Mouse (Mus musculus): ENCODE measurements around the gene Hoxa10. TPM values are rescaled to one million over a fixed set of nuclear protein-coding genes. Genes with fewer than 3 reads are reported as not detected.

Gene Hoxa10
- polyA plus RNA-seq, 1 experiment: 0.54 TPM

DNA sequence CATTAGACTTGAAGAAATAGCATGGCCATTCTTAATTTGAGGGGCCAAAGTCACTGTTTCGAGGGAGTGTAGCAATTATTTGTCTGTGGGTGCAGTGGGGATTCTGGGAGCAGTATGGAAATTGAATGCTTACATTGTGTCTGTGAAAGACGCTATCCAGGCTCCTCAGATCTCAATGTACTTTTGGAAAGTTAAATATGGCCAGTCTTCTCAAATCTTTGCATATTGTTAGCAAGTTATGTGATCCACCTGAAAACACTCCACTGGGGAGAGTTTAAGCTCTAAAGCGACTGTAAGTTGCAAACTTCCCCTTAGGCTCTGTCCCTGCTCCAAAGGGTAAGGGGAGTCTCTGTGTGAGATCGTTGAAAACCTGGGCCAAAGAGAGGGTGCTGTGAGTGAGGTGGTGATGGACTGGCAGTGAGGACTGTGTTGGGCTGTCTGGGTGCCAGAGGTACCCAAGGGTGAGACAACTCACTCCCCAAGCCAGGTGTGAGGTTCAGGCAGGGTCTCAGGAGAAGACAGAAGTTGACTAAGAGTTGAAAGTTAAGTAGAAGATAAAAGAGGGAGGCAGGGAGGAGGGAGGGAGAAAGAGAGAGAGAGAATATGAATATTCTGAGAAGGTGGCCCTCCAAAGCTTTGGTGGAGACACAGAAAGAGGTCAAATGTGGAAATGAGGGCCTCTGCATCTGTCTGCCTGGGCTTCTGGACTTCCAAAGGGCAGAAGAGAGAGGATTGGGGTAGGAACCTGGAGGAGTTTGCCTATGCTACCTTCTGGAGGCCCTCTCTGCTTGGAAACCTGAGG, 33.6 kb downstream of the Hoxa10 start:
- peaks cover under 1% of the 10 kb centered on the region for H3K4me1 ChIP-seq (ENCODE audit: control insufficient read depth, insufficient read depth, low read length)
- H3K27ac ChIP-seq (ENCODE audit: insufficient read depth, low read depth, low read length): no peak overlapping the region
- no peak for TF ChIP-seq POLR2A (IDR thresholded peaks at IDR 0.05; ENCODE audit: borderline replicate concordance, low read depth, low read length)
- no peak for TF ChIP-seq CTCF (IDR thresholded peaks at IDR 0.05; ENCODE audit: low read depth, low read length)
- no peak overlapping the region for H3K4me3 ChIP-seq (ENCODE audit: insufficient read depth, low read length)

DNA sequence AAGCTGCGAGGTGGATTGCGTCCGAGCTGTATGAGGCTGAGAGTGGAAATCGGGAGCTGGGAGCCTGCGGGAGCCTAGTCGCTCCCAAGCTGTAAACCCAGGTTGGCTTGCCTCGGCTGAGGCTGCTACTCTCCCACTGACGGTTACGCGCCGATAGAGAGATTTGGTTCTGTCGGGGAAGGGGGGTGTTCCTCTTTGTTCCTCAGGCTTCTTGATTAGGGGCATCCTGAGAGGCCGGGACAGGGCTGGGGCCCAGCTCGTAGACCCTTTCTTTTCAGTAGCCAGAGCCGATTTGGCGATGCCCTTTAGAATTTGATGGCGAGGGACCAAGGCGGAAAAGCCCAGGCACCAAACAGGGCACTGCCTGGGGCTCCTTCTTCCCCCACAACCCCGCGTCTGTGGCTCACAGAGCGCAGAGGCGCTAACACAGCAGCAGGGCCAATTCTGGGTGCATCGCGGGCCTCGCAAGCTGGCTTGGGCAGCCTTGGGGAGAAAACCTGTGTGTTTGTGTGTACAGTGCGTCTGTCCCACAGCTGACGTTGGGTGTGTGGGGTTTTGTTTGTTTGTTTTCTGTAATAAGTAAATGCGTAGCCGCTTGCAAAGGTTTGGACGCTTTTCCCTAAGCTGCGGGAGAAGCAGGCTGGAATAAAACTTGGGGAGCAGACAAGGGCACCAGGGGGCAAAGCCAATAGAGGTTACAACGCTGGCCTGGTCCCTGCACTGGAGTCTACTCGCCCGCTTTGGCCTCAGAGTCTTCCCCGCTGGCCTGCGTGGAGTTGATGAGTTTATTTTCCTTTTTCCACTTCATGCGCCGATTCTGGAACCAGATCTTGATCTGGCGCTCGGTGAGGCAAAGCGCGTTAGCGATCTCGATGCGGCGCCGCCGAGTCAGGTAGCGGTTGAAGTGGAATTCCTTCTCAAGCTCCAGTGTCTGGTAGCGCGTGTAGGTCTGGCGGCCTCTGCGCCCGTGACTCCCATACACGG, 34.7 kb downstream of the Hoxa10 start:
- TF ChIP-seq CTCF (IDR thresholded peaks at IDR 0.05; ENCODE audit: low read depth, low read length) (no peak), POLR2A (IDR thresholded peaks at IDR 0.05; ENCODE audit: borderline replicate concordance, low read depth, low read length) (no peak)
- Histone ChIP-seq H3K4me1 (ENCODE audit: control insufficient read depth, insufficient read depth, low read length) (no peaks in the 10 kb centered on the region), H3K27ac (ENCODE audit: insufficient read depth, low read depth, low read length) (no peak overlapping the region), H3K4me3 (ENCODE audit: insufficient read depth, low read length) (no peak overlapping the region)

DNA sequence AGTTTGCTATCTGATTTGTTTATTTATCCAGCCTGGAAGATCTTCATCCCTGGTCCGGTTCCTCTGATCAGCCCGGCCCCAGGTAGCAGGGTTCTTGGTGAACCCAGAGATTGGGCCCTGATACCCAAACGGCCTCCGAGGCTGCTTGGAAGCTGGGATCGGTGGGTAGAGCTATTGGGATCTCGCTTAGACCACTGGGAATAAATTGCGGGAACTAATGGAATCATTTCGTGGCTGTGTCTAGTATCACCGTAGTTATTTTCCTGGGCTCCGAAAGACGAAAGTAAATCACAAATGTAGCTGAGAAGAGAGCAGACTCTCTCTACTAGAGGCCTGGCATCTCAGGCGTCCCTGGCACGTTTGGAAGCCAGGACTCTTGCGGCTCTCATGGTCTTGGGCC, 35.4 kb downstream of the Hoxa10 start:
- H3K4me1 ChIP-seq (ENCODE audit: control insufficient read depth, insufficient read depth, low read length): no peaks in the 10 kb centered on the region
- no peak for TF ChIP-seq CTCF (IDR thresholded peaks at IDR 0.05; ENCODE audit: low read depth, low read length)
- no peak for TF ChIP-seq POLR2A (IDR thresholded peaks at IDR 0.05; ENCODE audit: borderline replicate concordance, low read depth, low read length)
- H3K27ac ChIP-seq (ENCODE audit: insufficient read depth, low read depth, low read length): no peak overlapping the region
- H3K4me3 ChIP-seq (ENCODE audit: insufficient read depth, low read length): no peak overlapping the region

DNA sequence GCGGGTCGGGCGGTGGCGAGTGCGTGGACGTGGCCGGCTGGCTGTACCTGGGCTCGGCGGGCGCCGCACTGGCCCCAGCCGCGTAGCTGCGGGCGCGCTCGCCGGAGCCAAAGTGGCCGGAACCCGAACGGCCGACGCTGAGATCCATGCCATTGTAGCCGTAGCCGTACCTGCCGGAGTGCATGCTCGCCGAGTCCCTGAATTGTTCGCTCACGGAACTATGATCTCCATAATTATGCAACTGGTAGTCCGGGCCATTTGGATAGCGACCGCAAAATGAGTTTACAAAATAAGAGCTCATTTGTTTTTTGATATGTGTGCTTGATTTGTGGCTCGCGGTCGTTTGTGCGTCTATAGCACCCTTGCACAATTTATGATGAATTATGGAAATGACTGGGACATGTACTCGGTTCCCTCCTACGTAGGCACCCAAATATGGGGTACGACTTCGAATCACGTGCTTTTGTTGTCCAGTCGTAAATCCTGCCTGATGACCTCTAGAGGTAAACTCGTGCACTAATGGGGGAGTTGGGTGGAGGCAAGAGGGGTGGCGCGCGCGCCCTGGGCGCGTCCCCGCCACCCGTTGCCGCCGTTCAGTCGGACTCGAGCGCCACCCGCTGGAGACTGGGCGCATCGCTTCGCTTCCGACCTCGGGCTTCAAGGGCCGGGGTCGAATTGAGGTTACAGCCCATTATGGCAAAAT, 36.5 kb downstream of the Hoxa10 start, which contains the start of gene Hoxa5:
TSS of gene Hoxa5 (minus strand) at position 538 of the 703 bp plus-strand sequence.
- Histone ChIP-seq H3K27ac (ENCODE audit: insufficient read depth, low read depth, low read length) (no peak within 1 kb of the TSS), H3K4me1 (ENCODE audit: control insufficient read depth, insufficient read depth, low read length) (no peaks in the 10 kb centered on the region), H3K4me3 (ENCODE audit: insufficient read depth, low read length) (no peak within 1 kb of the TSS)
- TF ChIP-seq CTCF (IDR thresholded peaks at IDR 0.05; ENCODE audit: low read depth, low read length) (no peak), POLR2A (IDR thresholded peaks at IDR 0.05; ENCODE audit: borderline replicate concordance, low read depth, low read length) (no peak)

DNA sequence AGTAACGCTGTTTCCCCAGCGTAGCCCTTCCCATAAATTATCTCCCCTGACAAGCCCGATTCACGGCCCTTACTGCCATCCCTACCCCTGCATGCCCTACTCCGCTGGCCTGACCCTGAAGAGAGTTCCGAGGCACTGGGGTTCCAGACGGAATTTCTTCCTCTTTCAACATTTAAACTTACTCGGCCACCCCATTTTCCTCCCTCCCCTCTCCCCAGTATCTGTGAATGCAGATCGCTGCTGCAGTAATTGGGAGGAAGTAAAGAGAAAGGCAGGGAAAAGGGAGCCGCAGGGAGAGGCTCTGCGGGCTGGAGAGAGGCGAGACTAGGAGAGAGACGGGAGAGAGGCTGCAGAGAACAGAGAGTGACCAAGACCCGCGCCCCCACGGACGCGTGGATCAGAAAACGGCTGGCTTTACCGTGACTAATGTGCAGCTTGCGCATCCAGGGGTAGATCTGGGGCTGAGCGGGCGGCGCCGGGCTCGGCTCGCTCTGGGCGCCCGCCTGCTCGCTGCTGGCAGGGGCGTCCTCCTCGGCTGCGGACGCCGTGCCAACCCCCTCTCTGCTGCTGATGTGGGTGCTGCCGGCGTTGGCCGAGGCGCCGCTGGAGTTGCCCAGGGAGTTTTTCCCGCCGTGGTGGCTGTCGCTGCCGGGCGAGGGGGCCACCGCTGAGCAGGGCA, 37.1 kb downstream of the Hoxa10 start:
- no peak overlapping the region for H3K27ac ChIP-seq (ENCODE audit: insufficient read depth, low read depth, low read length)
- TF ChIP-seq CTCF (IDR thresholded peaks at IDR 0.05; ENCODE audit: low read depth, low read length) (no peak), POLR2A (IDR thresholded peaks at IDR 0.05; ENCODE audit: borderline replicate concordance, low read depth, low read length) (no peak)
- no peak overlapping the region for H3K4me3 ChIP-seq (ENCODE audit: insufficient read depth, low read length)
- H3K4me1 ChIP-seq (ENCODE audit: control insufficient read depth, insufficient read depth, low read length): no peaks in the 10 kb centered on the region

DNA sequence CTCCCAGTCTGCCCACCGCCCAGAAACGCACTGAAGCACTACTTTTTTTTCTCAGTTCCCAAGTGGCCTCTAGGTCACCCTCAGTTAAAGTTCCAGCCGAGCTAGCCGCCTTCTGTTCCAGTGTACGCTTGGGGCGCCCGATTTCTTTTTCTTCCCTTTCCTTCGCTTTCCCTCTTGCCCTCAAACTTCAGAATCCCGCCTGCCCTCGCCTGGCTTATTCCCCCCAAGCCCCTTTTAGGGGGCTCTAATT, 37.6 kb downstream of the Hoxa10 start:
- Histone ChIP-seq H3K27ac (ENCODE audit: insufficient read depth, low read depth, low read length) (no peak overlapping the region), H3K4me1 (ENCODE audit: control insufficient read depth, insufficient read depth, low read length) (no peaks in the 10 kb centered on the region), H3K4me3 (ENCODE audit: insufficient read depth, low read length) (no peak overlapping the region)
- TF ChIP-seq POLR2A (IDR thresholded peaks at IDR 0.05; ENCODE audit: borderline replicate concordance, low read depth, low read length): no peak
- no peak for TF ChIP-seq CTCF (IDR thresholded peaks at IDR 0.05; ENCODE audit: low read depth, low read length)

DNA sequence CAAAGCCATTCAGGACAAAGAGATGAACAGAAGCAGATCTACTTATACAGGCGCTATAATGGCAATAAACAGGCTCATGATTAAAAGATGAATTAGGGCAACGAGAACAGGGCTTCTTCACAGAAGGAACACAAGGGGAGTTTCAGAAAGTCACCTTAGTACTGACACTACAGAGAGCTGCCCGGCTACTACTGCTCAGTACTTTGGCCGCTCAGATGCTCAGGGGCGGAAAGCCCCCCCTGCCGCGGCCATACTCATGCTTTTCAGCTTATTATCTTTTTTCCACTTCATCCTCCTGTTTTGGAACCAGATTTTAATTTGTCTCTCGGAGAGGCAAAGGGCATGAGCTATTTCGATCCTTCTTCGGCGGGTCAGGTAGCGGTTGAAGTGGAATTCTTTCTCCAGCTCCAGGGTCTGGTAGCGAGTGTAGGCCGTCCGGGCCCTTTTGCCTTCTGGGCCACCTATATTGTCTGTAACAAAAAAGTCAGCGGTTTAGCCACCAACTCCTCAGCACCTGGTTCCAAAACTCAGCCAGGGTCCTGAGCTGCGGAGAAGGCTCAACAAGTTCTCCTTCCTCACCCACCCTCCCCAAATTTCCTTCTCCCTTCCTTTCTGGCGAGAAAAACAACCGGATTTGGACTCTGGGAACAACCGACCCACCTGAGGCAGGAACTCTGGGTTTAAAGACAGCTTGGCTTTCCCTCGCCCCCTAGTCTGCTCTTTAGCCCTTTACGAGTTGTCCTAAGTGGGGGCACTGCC, 38.1 kb downstream of the Hoxa10 start:
- H3K4me1 ChIP-seq (ENCODE audit: control insufficient read depth, insufficient read depth, low read length): no peaks in the 10 kb centered on the region
- H3K4me3 ChIP-seq (ENCODE audit: insufficient read depth, low read length): no peak overlapping the region
- no peak overlapping the region for H3K27ac ChIP-seq (ENCODE audit: insufficient read depth, low read depth, low read length)
- no peak for TF ChIP-seq CTCF (IDR thresholded peaks at IDR 0.05; ENCODE audit: low read depth, low read length)

DNA sequence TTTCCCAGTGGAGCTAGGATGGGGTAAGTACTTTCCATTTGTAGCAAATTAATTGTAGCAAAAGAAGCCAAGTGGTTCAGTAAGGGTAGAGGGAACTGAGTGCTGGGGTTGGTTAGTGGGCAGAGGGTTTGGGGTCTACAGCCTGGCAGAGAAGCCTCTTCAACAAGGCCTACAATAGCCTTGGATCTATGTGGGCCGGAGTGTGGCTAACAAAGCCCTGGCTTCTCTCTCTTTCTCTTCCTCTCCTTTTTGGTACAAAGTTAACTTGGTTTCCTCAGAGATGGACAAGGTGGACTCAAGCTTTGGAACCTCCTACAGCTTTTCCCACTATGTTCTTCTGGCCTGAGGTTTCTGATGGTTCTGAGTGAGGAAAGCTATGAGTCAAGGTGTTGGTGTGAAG, 39.4 kb downstream of the Hoxa10 start:
- TF ChIP-seq CTCF (IDR thresholded peaks at IDR 0.05; ENCODE audit: low read depth, low read length) (no peak), POLR2A (IDR thresholded peaks at IDR 0.05; ENCODE audit: borderline replicate concordance, low read depth, low read length) (no peak)
- Histone ChIP-seq H3K4me1 (ENCODE audit: control insufficient read depth, insufficient read depth, low read length) (no peaks in the 10 kb centered on the region), H3K4me3 (ENCODE audit: insufficient read depth, low read length) (no peak overlapping the region), H3K27ac (ENCODE audit: insufficient read depth, low read depth, low read length) (no peak overlapping the region)

Data from bone marrow macrophage, adult 2 months (primary cell).